26 mouse cellular contexts compared by ENCODE assay signal in genomic region chr4:146520723-146521122, GRCm38 (mm10). TPM values are rescaled to one million over a fixed set of nuclear protein-coding genes. Genes with fewer than 3 reads are reported as not detected.
DNase-seq lines count a peak whose midpoint lies in the region; ATAC-seq and TF ChIP-seq lines count a peak whose summit lies in the region.
"Had no signal": no experiment of that assay in that cellular context is flagged by ENCODE, and none has a peak within 500 bp of the region (broad histone marks: within the 10 kb centered on the region; RNA-seq: fewer than 3 reads in every experiment).

No protein-coding gene starts in this region.

- DNase-seq in embryonic facial prominence, embryonic 10.5 days (ENCODE audit: low spot score): no peak
- DNase-seq in heart, adult 11 months: no peak
- DNase-seq in stomach, postnatal 0 days (ENCODE audit: low spot score): no peak
- DNase-seq: adrenal gland, adult 2 months; adrenal gland, postnatal 36 days; cerebellum, adult 18-20 months; gastrocnemius, postnatal 10 days; kidney, adult 8-10 months; kidney, postnatal 4 days; thymus, postnatal 14 days had no signal

- no peaks in the 10 kb centered on the region for H3K27me3 ChIP-seq in embryonic facial prominence, embryonic 12.5 days
- H3K27me3 ChIP-seq in embryonic facial prominence, embryonic 10.5 days (replicated peaks; ENCODE audit: low read depth, poor library complexity, severe bottlenecking): no peaks in the 10 kb centered on the region
- H3K27me3 ChIP-seq in heart, embryonic 15.5 days: no peaks in the 10 kb centered on the region
- no peaks in the 10 kb centered on the region for H3K27me3 ChIP-seq in liver, embryonic 15.5 days
- no peaks in the 10 kb centered on the region for H3K27me3 ChIP-seq in liver, embryonic 12.5 days (replicated peaks)
- no peaks in the 10 kb centered on the region for H3K27me3 ChIP-seq in stomach, embryonic 14.5 days (ENCODE audit: control insufficient read depth, insufficient read depth, low read length)
- no peaks in the 10 kb centered on the region for H3K27me3 ChIP-seq in stomach, postnatal 0 days (ENCODE audit: control insufficient read depth, insufficient read depth, low read length)
- H3K27me3 ChIP-seq: CH12.LX; embryonic facial prominence, embryonic 15.5 days; forebrain, embryonic 12.5 days; limb, embryonic 15.5 days had no signal

- H3K4me2 ChIP-seq in embryonic facial prominence, embryonic 12.5 days (replicated peaks): no peak overlapping the region
- H3K4me2 ChIP-seq in heart, embryonic 15.5 days: no peak overlapping the region
- H3K4me2 ChIP-seq in liver, embryonic 15.5 days: no peak overlapping the region
- H3K4me2 ChIP-seq in liver, embryonic 12.5 days: no peak overlapping the region
- no peak overlapping the region for H3K4me2 ChIP-seq in stomach, embryonic 14.5 days (replicated peaks; ENCODE audit: low read depth, low read length)
- no peak overlapping the region for H3K4me2 ChIP-seq in stomach, postnatal 0 days (replicated peaks; ENCODE audit: low read depth)
- H3K4me2 ChIP-seq: embryonic facial prominence, embryonic 15.5 days; forebrain, embryonic 12.5 days; limb, embryonic 15.5 days had no signal

- peaks cover 67% of the 10 kb centered on the region for H3K9me3 ChIP-seq in embryonic facial prominence, embryonic 12.5 days
- H3K9me3 ChIP-seq in embryonic facial prominence, embryonic 10.5 days: peaks cover 96% of the 10 kb centered on the region
- H3K9me3 ChIP-seq in heart, embryonic 15.5 days (replicated peaks): peaks cover 69% of the 10 kb centered on the region
- peaks cover 18% of the 10 kb centered on the region; the same call in 1 of the 2 replicates for H3K9me3 ChIP-seq in liver, embryonic 15.5 days (replicated peaks)
- H3K9me3 ChIP-seq in liver, embryonic 12.5 days (replicated peaks): peaks cover 75% of the 10 kb centered on the region
- peaks cover 54% of the 10 kb centered on the region for H3K9me3 ChIP-seq in stomach, embryonic 14.5 days (ENCODE audit: control insufficient read depth, low read depth, low read length)
- H3K9me3 ChIP-seq in stomach, postnatal 0 days (ENCODE audit: control insufficient read depth, low read length): peaks cover 23% of the 10 kb centered on the region

- no peak overlapping the region for H3K9ac ChIP-seq in embryonic facial prominence, embryonic 12.5 days
- no peak overlapping the region for H3K9ac ChIP-seq in heart, embryonic 15.5 days
- H3K9ac ChIP-seq in liver, embryonic 15.5 days: no peak overlapping the region
- H3K9ac ChIP-seq in liver, embryonic 12.5 days: no peak overlapping the region
- H3K9ac ChIP-seq in stomach, embryonic 14.5 days (replicated peaks; ENCODE audit: low read depth, low read length): no peak overlapping the region
- H3K9ac ChIP-seq in stomach, postnatal 0 days (ENCODE audit: low read length): no peak overlapping the region
- H3K9ac ChIP-seq: embryonic facial prominence, embryonic 15.5 days; forebrain, embryonic 12.5 days; limb, embryonic 15.5 days had no signal

- H3K4me1 ChIP-seq in embryonic facial prominence, embryonic 12.5 days: no peaks in the 10 kb centered on the region
- no peaks in the 10 kb centered on the region for H3K4me1 ChIP-seq in embryonic facial prominence, embryonic 10.5 days
- no peaks in the 10 kb centered on the region for H3K4me1 ChIP-seq in heart, embryonic 15.5 days (replicated peaks)
- no peaks in the 10 kb centered on the region for H3K4me1 ChIP-seq in liver, embryonic 15.5 days (replicated peaks)
- H3K4me1 ChIP-seq in liver, embryonic 12.5 days: no peaks in the 10 kb centered on the region
- H3K4me1 ChIP-seq in stomach, embryonic 14.5 days (ENCODE audit: control insufficient read depth, insufficient read depth, low read length): no peaks in the 10 kb centered on the region
- H3K4me1 ChIP-seq in stomach, postnatal 0 days (replicated peaks; ENCODE audit: control insufficient read depth, insufficient read depth): no peaks in the 10 kb centered on the region
- H3K4me1 ChIP-seq: embryonic facial prominence, embryonic 15.5 days; forebrain, embryonic 12.5 days; limb, embryonic 15.5 days had no signal

- no peak for TF ChIP-seq CTCF in stomach, postnatal 0 days (IDR thresholded peaks at IDR 0.05; ENCODE audit: low read depth)

- H3K27ac ChIP-seq in embryonic facial prominence, embryonic 12.5 days: no peak overlapping the region
- H3K27ac ChIP-seq in embryonic facial prominence, embryonic 10.5 days (replicated peaks): no peak overlapping the region
- H3K27ac ChIP-seq in heart, embryonic 15.5 days: no peak overlapping the region
- H3K27ac ChIP-seq in liver, embryonic 15.5 days (replicated peaks): no peak overlapping the region
- no peak overlapping the region for H3K27ac ChIP-seq in liver, embryonic 12.5 days
- H3K27ac ChIP-seq in stomach, embryonic 14.5 days (ENCODE audit: low read length): no peak overlapping the region
- no peak overlapping the region for H3K27ac ChIP-seq in stomach, postnatal 0 days (replicated peaks)
- H3K27ac ChIP-seq: embryonic facial prominence, embryonic 15.5 days; forebrain, embryonic 12.5 days; kidney, postnatal 0 days; limb, embryonic 15.5 days; macrophage had no signal

- 0 out of 2 replicates have a peak, but pooled peaks have one; percentile 72 for ATAC-seq in embryonic facial prominence, embryonic 12.5 days (ENCODE audit: insufficient number of reproducible peaks, insufficient read depth, low FRiP score, low TSS enrichment)
- ATAC-seq in heart, embryonic 15.5 days (replicated peaks; ENCODE audit: insufficient number of reproducible peaks, insufficient read depth, low FRiP score, low read depth): 0 out of 2 replicates have a peak, but pooled peaks have one; percentile 28
- ATAC-seq in liver, embryonic 15.5 days (ENCODE audit: insufficient read depth): peak; percentile 25; the same call in 1 of the 2 replicates
- ATAC-seq in liver, embryonic 12.5 days: no peak
- 0 out of 2 replicates have a peak, but pooled peaks have one; percentile 33 for ATAC-seq in stomach, embryonic 14.5 days (ENCODE audit: insufficient number of reproducible peaks, insufficient read depth, low FRiP score, low read depth)
- no peak for ATAC-seq in stomach, postnatal 0 days (ENCODE audit: low FRiP score, low TSS enrichment)
- ATAC-seq: activated CD4-positive, CD25-positive, alpha-beta regulatory T cell, adult 4 months; intestine, embryonic 16.5 days; lung, postnatal 0 days had no signal

- no peaks in the 10 kb centered on the region for H3K36me3 ChIP-seq in embryonic facial prominence, embryonic 12.5 days
- no peaks in the 10 kb centered on the region for H3K36me3 ChIP-seq in embryonic facial prominence, embryonic 10.5 days (replicated peaks)
- H3K36me3 ChIP-seq in heart, embryonic 15.5 days: no peaks in the 10 kb centered on the region
- no peaks in the 10 kb centered on the region for H3K36me3 ChIP-seq in liver, embryonic 15.5 days (replicated peaks)
- H3K36me3 ChIP-seq in liver, embryonic 12.5 days: no peaks in the 10 kb centered on the region
- H3K36me3 ChIP-seq in stomach, embryonic 14.5 days (ENCODE audit: control insufficient read depth, insufficient read depth, low read length): no peaks in the 10 kb centered on the region
- H3K36me3 ChIP-seq in stomach, postnatal 0 days (ENCODE audit: control insufficient read depth, insufficient read depth, low read length): no peaks in the 10 kb centered on the region
- H3K36me3 ChIP-seq: embryonic facial prominence, embryonic 15.5 days; forebrain, embryonic 12.5 days; limb, embryonic 15.5 days had no signal

- no peak for TF ChIP-seq EP300 in stomach, postnatal 0 days (optimal IDR thresholded peaks at IDR 0.05)

- H3K4me3 ChIP-seq in embryonic facial prominence, embryonic 12.5 days: no peak overlapping the region
- no peak overlapping the region for H3K4me3 ChIP-seq in embryonic facial prominence, embryonic 10.5 days
- no peak overlapping the region for H3K4me3 ChIP-seq in heart, embryonic 15.5 days
- H3K4me3 ChIP-seq in liver, embryonic 15.5 days (replicated peaks): no peak overlapping the region
- H3K4me3 ChIP-seq in liver, embryonic 12.5 days: no peak overlapping the region
- no peak overlapping the region for H3K4me3 ChIP-seq in stomach, embryonic 14.5 days (ENCODE audit: low read depth, low read length)
- H3K4me3 ChIP-seq in stomach, postnatal 0 days (ENCODE audit: low read depth, low read length): no peak overlapping the region
- H3K4me3 ChIP-seq: embryonic facial prominence, embryonic 15.5 days; forebrain, embryonic 12.5 days; limb, embryonic 15.5 days; myocyte had no signal

- WGBS in embryonic facial prominence, embryonic 12.5 days: 88% methylated on average over 2 of the region's 2 CpGs
- 91% methylated on average over 2 of the region's 2 CpGs for WGBS in embryonic facial prominence, embryonic 10.5 days
- 71% methylated on average over 2 of the region's 2 CpGs for WGBS in heart, embryonic 15.5 days
- WGBS in liver, embryonic 15.5 days (ENCODE audit: insufficient replicate concordance): 56% methylated on average over 2 of the region's 2 CpGs
- 60% methylated on average over 2 of the region's 2 CpGs for WGBS in liver, embryonic 12.5 days (ENCODE audit: insufficient replicate concordance)
- WGBS in stomach, embryonic 14.5 days: 86% methylated on average over 2 of the region's 2 CpGs
- WGBS in stomach, postnatal 0 days: 83% methylated on average over 2 of the region's 2 CpGs

RNA-seq across cellular contexts. Expression of gene Zfp981, which starts 18.9 kb away (rescaled TPM):
- 0.06 and 0.14 TPM in 2 replicates for polyA plus RNA-seq in embryonic facial prominence, embryonic 12.5 days (2016; fragmentation: Nextera tagmentation; extraction: Ambion mirVana)
- polyA plus RNA-seq in embryonic facial prominence, embryonic 10.5 days (2016; fragmentation: Nextera tagmentation; extraction: Ambion mirVana): 0.11 TPM in 1 of 2 replicates, not detected in the other
- polyA plus RNA-seq in heart, embryonic 15.5 days (2015; fragmentation: Nextera tagmentation; extraction: Ambion mirVana): 0.08 and 0.10 TPM in 2 replicates
- polyA plus RNA-seq in liver, embryonic 15.5 days (2015; fragmentation: Nextera tagmentation; extraction: Ambion mirVana): 0.06 and 0.07 TPM in 2 replicates
- 0.15 and 0.17 TPM in 2 replicates for polyA plus RNA-seq in liver, embryonic 12.5 days (2016; fragmentation: Nextera tagmentation; extraction: Ambion mirVana)
- polyA plus RNA-seq in stomach, embryonic 14.5 days (2014; fragmentation: Nextera tagmentation; extraction: Ambion mirVana): 0.08 and 0.09 TPM in 2 replicates
- 0.04 TPM in 1 of 2 replicates, not detected in the other for polyA plus RNA-seq in stomach, postnatal 0 days (2015; fragmentation: Nextera tagmentation; extraction: Ambion mirVana)
- polyA plus RNA-seq: adrenal gland, adult 2 months; gonadal fat pad, adult 2 months; intestine, embryonic 16.5 days; lung, postnatal 0 days had no signal

Comparison
In these comparisons a context has a peak if more than half of its experiments do, and no peak if none do; other contexts are left out.
1. ATAC-seq: peak in embryonic facial prominence, embryonic 12.5 days (single experiment), heart, embryonic 15.5 days (single experiment), liver, embryonic 15.5 days (single experiment) and stomach, embryonic 14.5 days (single experiment); none in liver, embryonic 12.5 days (single experiment) and stomach, postnatal 0 days (single experiment).